Mouse (Mus musculus): Measurements from ENCODE around the gene Cycs.

- TF ChIP-seq POLR2A (IDR thresholded peaks at IDR 0.05; ENCODE audit: borderline replicate concordance, extremely low read depth, low read depth, low read length) (no peak), CTCF (IDR thresholded peaks at IDR 0.05; ENCODE audit: insufficient read depth, low read length) (no peak)
Observed at GRCm38 (mm10) chr6:50542535-50542934, 23.8 kb downstream of the Cycs start.
